Mouse (Mus musculus): ENCODE measurements around the gene D17H6S53E.

The D17H6S53E gene

GRCm38 (mm10) chr17:35132174-35132560, 6.0 kb downstream of the D17H6S53E start:
- DNase-seq (ENCODE audit: low read depth), result no peak

- no peak for DNase-seq (ENCODE audit: low read depth)
These were observed 7.3 kb downstream of the D17H6S53E start for GRCm38 (mm10) chr17:35133517-35133916.

GRCm38 (mm10) chr17:35134801-35135590, 8.8 kb downstream of the D17H6S53E start, which contains the start of gene Bag6:
Bag6 (plus strand) TSS chr17:35135178.
- DNase-seq (ENCODE audit: low read depth), result peak; percentile 98

- no peak for DNase-seq (ENCODE audit: low read depth)
These were observed 9.6 kb downstream of the D17H6S53E start for GRCm38 (mm10) chr17:35135591-35136320.

GRCm38 (mm10) chr17:35139269-35139668, 13.1 kb downstream of the D17H6S53E start:
- DNase-seq (ENCODE audit: low read depth), result no peak

GRCm38 (mm10) chr17:35140490-35140996, 14.4 kb downstream of the D17H6S53E start:
- DNase-seq (ENCODE audit: low read depth), result no peak

- no peak for DNase-seq (ENCODE audit: low read depth)
These were observed 15.8 kb downstream of the D17H6S53E start for GRCm38 (mm10) chr17:35141971-35142370.

- no peak for DNase-seq (ENCODE audit: low read depth)
These were observed 20.0 kb downstream of the D17H6S53E start for GRCm38 (mm10) chr17:35146139-35146538.

- DNase-seq (ENCODE audit: low read depth), result peak; percentile 32
These were observed 21.2 kb downstream of the D17H6S53E start for GRCm38 (mm10) chr17:35147348-35147747.

GRCm38 (mm10) chr17:35147922-35148639, 21.9 kb downstream of the D17H6S53E start:
- peak; percentile 32 for DNase-seq (ENCODE audit: low read depth)

GRCm38 (mm10) chr17:35152121-35152520, 25.9 kb downstream of the D17H6S53E start:
- no peak for DNase-seq (ENCODE audit: low read depth)

- no peak for DNase-seq (ENCODE audit: low read depth)
These were observed 26.9 kb downstream of the D17H6S53E start for GRCm38 (mm10) chr17:35153077-35153476.

- DNase-seq (ENCODE audit: low read depth), result no peak
These were observed 27.8 kb downstream of the D17H6S53E start for GRCm38 (mm10) chr17:35153931-35154330.

GRCm38 (mm10) chr17:35154616-35155015, 28.4 kb downstream of the D17H6S53E start:
- no peak for DNase-seq (ENCODE audit: low read depth)

- DNase-seq (ENCODE audit: low read depth), result no peak
These were observed 29.3 kb downstream of the D17H6S53E start for GRCm38 (mm10) chr17:35155451-35155850.

- no peak for DNase-seq (ENCODE audit: low read depth)
These were observed 30.5 kb downstream of the D17H6S53E start for GRCm38 (mm10) chr17:35156461-35157200.

GRCm38 (mm10) chr17:35157254-35157653, 31.1 kb downstream of the D17H6S53E start:
- DNase-seq (ENCODE audit: low read depth), result no peak

GRCm38 (mm10) chr17:35157661-35158175, 31.5 kb downstream of the D17H6S53E start:
- no peak for DNase-seq (ENCODE audit: low read depth)

GRCm38 (mm10) chr17:35158850-35159593, 32.8 kb downstream of the D17H6S53E start:
- no peak for DNase-seq (ENCODE audit: low read depth)

- DNase-seq (ENCODE audit: low read depth), result no peak
These were observed 33.5 kb downstream of the D17H6S53E start for GRCm38 (mm10) chr17:35159638-35160037.

GRCm38 (mm10) chr17:35161421-35161820, 35.2 kb downstream of the D17H6S53E start:
- DNase-seq (ENCODE audit: low read depth), result no peak

All from 416B (cell line).